Mouse (Mus musculus) MEL-GATA-1-ER (cell line): ENCODE measurements at regions not wholly inside any gene's neighbourhood (a gene's known extent, or its start where the extent isn't known, plus 50 kb on each side); places are given as distances from the start of the nearest gene placed in this dataset.
"Not testable (repeated sequence)": the region's sequence is repeated elsewhere in the genome, so short reads cannot be mapped to it uniquely, and the experiment has no call there.

ENCODE experiments used
- DNase-seq: peaks from one replicate; pipeline ENCODE4 v3.0.0-alpha.2; 2012; ENCODE audit warnings: low read depth; ENCODE audit errors: extremely low read depth

DNA sequence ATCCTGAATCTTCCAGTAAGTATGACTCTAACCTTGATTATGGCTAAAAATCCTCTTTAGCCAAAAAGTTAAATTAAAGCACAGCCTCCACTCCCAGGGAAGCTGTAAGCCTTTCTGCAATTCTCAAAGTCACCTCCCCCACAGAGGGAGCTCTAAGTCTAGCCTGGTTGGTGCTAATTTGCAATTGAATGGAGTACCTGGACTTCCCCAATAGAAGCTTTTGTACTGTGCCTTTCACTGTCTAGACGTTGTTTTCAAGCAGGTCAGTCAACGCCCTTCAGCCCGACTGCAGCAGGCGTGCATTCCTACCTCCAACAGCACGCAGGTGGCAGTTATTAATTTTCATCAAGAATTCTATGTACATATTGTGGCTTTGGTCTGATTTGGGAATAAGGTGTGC lies 87.2 kb downstream of the Catsperg2 start:
- DNase-seq: not testable (repeated sequence)

DNA sequence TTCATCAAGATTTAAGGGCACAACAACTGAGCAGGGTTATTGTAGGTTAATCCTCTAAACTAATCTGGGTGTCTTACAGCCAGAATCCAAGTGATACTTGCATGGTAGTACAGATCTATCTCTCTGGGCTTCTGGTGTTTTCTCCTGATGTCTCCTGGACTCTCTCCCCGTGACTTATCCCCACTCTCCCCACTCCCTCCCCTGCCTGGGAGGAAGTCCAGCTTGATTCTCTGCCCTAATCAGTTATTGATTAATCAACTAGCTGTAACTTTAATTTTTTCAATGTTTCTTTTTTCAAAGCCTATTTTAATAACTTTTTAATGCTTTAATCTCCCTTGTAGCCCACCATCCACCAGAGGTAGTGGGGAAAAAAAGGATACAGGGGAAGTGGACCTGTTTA lies 83.9 kb upstream of the Sipa1l3 start:
- no peak for DNase-seq

DNA sequence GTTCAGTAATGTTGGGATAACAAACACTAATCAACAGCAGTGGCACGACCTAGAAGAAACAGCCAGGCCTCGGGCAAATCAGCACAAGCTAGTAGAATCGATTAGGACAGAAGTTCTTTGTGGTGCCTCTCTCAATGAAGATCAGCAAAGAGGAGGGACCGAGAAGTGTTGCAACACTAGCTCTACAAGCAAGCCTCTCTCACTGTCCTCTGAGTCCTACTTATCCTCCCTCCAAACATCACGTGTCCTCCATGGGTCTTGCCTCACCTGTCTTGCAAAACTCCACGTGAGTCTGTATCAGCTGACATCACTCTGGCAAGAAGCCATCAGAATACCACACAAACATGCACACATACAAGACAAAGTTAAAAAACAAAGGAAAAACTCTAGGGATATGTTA lies 82.9 kb upstream of the Sipa1l3 start:
- DNase-seq: no peak

DNA sequence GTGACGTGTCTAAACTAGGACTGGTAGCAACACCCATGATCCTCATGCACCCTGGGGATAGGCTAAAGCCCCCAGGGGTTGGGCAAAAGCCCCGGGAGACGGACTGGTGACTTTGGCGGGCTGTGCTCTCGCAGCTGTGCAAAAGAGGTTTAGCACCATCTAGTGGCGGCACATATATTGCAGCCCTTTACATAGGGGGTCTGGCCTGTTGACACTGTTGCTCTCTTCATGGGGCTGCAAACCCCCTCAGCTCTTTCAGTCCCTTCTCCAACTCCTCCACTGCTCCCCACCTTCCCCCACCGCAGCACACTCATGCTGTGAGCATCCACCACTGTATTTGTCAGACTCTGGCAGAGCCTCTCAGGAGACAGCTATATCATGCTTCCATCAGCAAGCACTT lies 78.8 kb upstream of the Sipa1l3 start:
- peak; percentile 45 for DNase-seq

DNA sequence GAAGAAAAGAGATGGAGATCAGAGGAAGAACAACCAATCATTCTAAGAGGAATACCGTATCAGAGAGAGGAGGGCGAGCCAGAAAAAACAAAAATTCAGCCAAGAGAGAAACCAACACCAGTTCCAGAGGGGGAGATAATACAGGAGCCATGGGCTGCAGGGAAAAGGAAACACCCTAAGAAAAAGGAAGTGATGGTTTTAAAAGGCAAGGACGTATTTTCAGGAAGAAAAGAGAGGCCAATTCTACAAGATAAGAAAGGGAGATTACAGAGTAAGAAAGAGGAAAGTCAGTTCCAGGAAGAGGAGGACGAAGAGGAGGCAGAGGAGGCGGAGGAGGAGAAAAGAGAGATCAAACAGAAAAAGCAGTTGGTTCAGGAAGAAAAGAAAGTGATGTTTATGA lies 59.7 kb upstream of the Sipa1l3 start:
- no peak for DNase-seq

DNA sequence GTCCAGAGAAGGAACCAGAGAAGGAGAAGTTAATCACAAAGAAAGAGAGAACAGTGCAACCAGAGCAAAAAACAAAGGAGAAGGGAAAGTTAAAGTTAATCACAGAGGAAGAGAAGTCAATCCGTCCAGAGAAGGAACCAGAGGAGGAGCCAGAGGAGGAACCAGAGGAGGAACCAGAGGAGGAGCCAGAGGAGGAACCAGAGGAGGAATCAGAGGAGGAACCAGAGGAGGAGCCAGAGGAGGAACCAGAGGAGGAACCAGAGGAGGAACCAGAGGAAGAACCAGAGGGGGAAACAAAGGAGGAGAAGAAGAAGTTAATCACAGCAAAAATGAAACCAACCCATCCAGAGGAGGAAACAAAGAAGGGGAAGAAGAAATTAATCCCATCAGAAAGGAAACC lies 57.2 kb upstream of the Sipa1l3 start:
- DNase-seq: peak; percentile 60
